Mouse (Mus musculus) kidney, adult 2 months (tissue): ENCODE data around the gene Ppil1.

Source experiments
- CTCF ChIP-seq: fragments of 200-500 bp; conservative IDR thresholded peaks from 2 replicates; pipeline ENCODE4 v1.5.1; 2011; ENCODE audit warnings: low read depth, mild to moderate bottlenecking, control low read depth, low read length, moderate library complexity, mixed read lengths; ENCODE audit not compliant: insufficient read depth, insufficient read length
- POLR2A ChIP-seq: fragments of 200-500 bp; IDR thresholded peaks from one replicate; pipeline ENCODE4 v1.6.1; 2011; ENCODE audit warnings: low read depth, low read length, control low read depth

- TF ChIP-seq CTCF (no peak), POLR2A (no peak)
Measured at GRCm38 (mm10) chr17:29295835-29296234, 31.8 kb upstream of the Ppil1 start.
